ENCODE assay signal across 16 mouse cellular contexts in the genomic region with DNA sequence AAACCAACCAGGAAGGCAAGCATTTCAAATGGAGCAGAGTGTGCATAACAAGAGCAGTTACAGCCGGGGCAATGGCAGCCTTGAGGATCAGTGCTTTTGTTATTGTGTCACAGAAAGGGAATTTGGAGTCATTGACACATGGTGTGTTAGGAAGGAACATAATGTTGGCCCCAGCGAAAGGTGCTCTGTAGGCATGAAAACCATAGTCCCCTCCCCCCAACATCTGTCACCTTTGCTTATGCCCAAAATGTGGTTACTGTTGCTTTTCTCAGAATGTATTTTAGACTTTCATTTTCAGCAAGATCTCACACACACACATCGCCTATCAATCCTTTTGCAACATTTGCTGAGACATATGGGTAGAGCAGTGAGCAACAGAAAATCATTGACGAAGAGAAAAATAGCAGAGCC.
DNase-seq lines count a peak whose midpoint lies in the region.
"Had no signal": no experiment of that assay in that cellular context is flagged by ENCODE, and none has a peak within 500 bp of the region (broad histone marks: within the 10 kb centered on the region; RNA-seq: fewer than 3 reads in every experiment).

No protein-coding gene starts in this region.

- H3K27ac ChIP-seq in hindbrain, embryonic 10.5 days = no peak overlapping the region
- H3K27ac ChIP-seq: embryonic facial prominence, embryonic 13.5 days; heart, embryonic 15.5 days; hindbrain, embryonic 13.5 days; liver, embryonic 12.5 days; stomach, embryonic 15.5 days had no signal

- H3K27me3 ChIP-seq in hindbrain, embryonic 10.5 days (ENCODE audit: insufficient read depth, poor library complexity, severe bottlenecking) = no peaks in the 10 kb centered on the region
- H3K27me3 ChIP-seq: embryonic facial prominence, embryonic 13.5 days; heart, embryonic 15.5 days; hindbrain, embryonic 13.5 days; liver, embryonic 12.5 days; stomach, embryonic 15.5 days had no signal

- 89% methylated on average over 4 of the region's 4 CpGs for WGBS in hindbrain, embryonic 10.5 days

- no peaks in the 10 kb centered on the region for H3K36me3 ChIP-seq in hindbrain, embryonic 10.5 days
- H3K36me3 ChIP-seq: embryonic facial prominence, embryonic 13.5 days; G1E; heart, embryonic 15.5 days; hindbrain, embryonic 13.5 days; liver, embryonic 12.5 days; stomach, embryonic 15.5 days had no signal

- DNase-seq in left cerebral cortex, adult 18-20 months (ENCODE audit: low spot score in 2 of 2) = peak; percentile 18 to 20
- DNase-seq in left cerebral cortex, adult 11 months (ENCODE audit: low spot score) = no peak
- DNase-seq in cerebellum, adult 9-10 months = peak; percentile 79
- peak; percentile 61 to 92 for DNase-seq in layer of hippocampus, adult 18-20 months (ENCODE audit: low spot score in 2 of 2)
- no peak for DNase-seq in spleen, postnatal 14 days (ENCODE audit: low spot score in 2 of 2)
- no peak for DNase-seq in hindbrain, embryonic 10.5 days (ENCODE audit: low spot score)
- no peak for DNase-seq in heart, postnatal 25 days (ENCODE audit: low spot score)
- DNase-seq: adrenal gland, postnatal 10 days; left cerebral cortex, postnatal 4 days had no signal

- no peak overlapping the region for H3K4me3 ChIP-seq in hindbrain, embryonic 10.5 days
- H3K4me3 ChIP-seq: embryonic facial prominence, embryonic 13.5 days; heart, embryonic 15.5 days; hindbrain, embryonic 13.5 days; liver, embryonic 12.5 days; myocyte; stomach, embryonic 15.5 days had no signal

- no peaks in the 10 kb centered on the region for H3K9me3 ChIP-seq in hindbrain, embryonic 10.5 days
- H3K9me3 ChIP-seq: embryonic facial prominence, embryonic 13.5 days; G1E; heart, embryonic 15.5 days; hindbrain, embryonic 13.5 days; liver, embryonic 12.5 days; stomach, embryonic 15.5 days had no signal

- intact Hi-C loops in heart, postnatal 25 days (cut with DNase I) = no loop called here

- H3K4me1 ChIP-seq in hindbrain, embryonic 10.5 days (replicated peaks) = no peaks in the 10 kb centered on the region
- H3K4me1 ChIP-seq: heart, embryonic 15.5 days; hindbrain, embryonic 13.5 days; liver, embryonic 12.5 days; stomach, embryonic 15.5 days had no signal

Comparison
In these comparisons a context has a peak if more than half of its experiments do, and no peak if none do; other contexts are left out.
1. DNase-seq: peak in left cerebral cortex, adult 18-20 months (2 of 2), cerebellum, adult 9-10 months (single experiment) and layer of hippocampus, adult 18-20 months (2 of 2); none in left cerebral cortex, adult 11 months (single experiment), spleen, postnatal 14 days (0 of 2), hindbrain, embryonic 10.5 days (single experiment) and heart, postnatal 25 days (single experiment).